Mouse (Mus musculus) hindbrain, embryonic 13.5 days (tissue): ENCODE measurements around the gene Abcc4. TPM values are rescaled to one million over a fixed set of nuclear protein-coding genes. Genes with fewer than 3 reads are reported as not detected.
"Not testable (repeated sequence)": the region's sequence is repeated elsewhere in the genome, so short reads cannot be mapped to it uniquely, and the experiment has no call there.

ENCODE experiments used
- ATAC-seq: fragments of 200-750 bp; cut with Nextera tagmentation; 2 replicates; pipeline ENCODE4 v1.8.0; 2017; ENCODE audit warnings: moderate TSS enrichment; ENCODE audit not compliant: low FRiP score
- H3K27ac ChIP-seq: fragments of 300-500 bp; sonication (generic); 2 replicates; pipeline ENCODE4 v1.5.1; 2015; ENCODE audit warnings: inconsistent platforms, mild to moderate bottlenecking, moderate library complexity
- H3K27me3 ChIP-seq: fragments of 300-500 bp; sonication (generic); 2 replicates; pipeline ENCODE4 v1.6.1; 2015; ENCODE audit warnings: mild to moderate bottlenecking, inconsistent platforms
- H3K36me3 ChIP-seq: fragments of 300-500 bp; sonication (generic); 2 replicates; pipeline ENCODE4 v1.6.1; 2015; ENCODE audit warnings: mild to moderate bottlenecking, inconsistent platforms
- H3K4me1 ChIP-seq: fragments of 300-500 bp; sonication (generic); replicated peaks from 2 replicates; pipeline ENCODE4 v1.6.1; 2015; ENCODE audit warnings: inconsistent platforms
- H3K4me2 ChIP-seq: fragments of 300-500 bp; sonication (generic); 2 replicates; pipeline ENCODE4 v1.6.1; 2015; ENCODE audit warnings: inconsistent platforms, mild to moderate bottlenecking, moderate library complexity
- H3K4me3 ChIP-seq: fragments of 300-500 bp; sonication (generic); 2 replicates; pipeline ENCODE4 v1.5.1; 2015; ENCODE audit warnings: mild to moderate bottlenecking, inconsistent platforms
- H3K9ac ChIP-seq: fragments of 300-500 bp; sonication (generic); 2 replicates; pipeline ENCODE4 v1.6.1; 2015; ENCODE audit warnings: mild to moderate bottlenecking, inconsistent platforms
- H3K9me3 ChIP-seq: fragments of 300-500 bp; sonication (generic); 2 replicates; pipeline ENCODE4 v1.6.1; 2016; ENCODE audit warnings: inconsistent platforms
- WGBS: fragments of 180-500 bp; shearing (Covaris S2); methylation state at CpG from one replicate; pipeline ENCODE4 v1.1.7; 2015; 5-methylcytosine and 5-hydroxymethylcytosine counted together
- polyA plus RNA-seq: library from polyadenylated mRNA; unstranded; fragments of >200 nt; fragmentation: Nextera tagmentation; extraction: Ambion mirVana; gene quantifications from 2 replicates; pipeline ENCODE4 v1.2.1, GENCODE M21; 2015

Abcc4 gene
- polyA plus RNA-seq, 1 experiment from 2014 or later: 2.0 TPM

DNA sequence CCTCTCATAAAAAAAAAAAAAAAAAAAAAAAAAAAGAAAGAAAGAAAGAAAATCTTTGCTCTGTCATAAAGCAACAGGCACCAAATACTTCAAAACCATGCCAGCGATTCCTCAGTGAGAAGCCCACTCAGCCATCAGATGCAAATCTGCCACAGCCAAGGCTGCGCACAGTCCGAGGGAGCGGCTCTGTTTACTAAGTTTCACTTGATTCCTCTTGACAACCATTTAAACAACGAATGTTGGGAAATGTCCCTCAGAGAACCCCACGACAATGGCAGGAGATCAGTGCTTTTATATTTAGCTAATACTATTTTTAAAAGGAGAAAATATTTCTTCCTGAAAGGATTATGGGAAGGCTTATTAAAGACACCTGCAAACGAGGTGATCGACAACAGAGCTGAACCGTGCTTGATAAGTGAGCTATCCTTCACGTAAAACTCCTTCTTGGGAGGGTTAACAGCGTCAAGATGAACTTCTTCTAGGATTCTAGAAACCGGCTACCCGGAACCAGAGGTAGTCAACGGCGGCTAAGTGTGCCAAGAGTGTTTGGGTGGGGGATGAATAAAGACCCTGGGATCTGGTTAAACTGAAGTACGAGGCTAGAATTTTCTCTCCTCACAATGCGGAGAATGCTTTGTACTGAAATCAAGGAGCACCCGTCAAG lies 154.8 kb downstream of the Abcc4 start:
- Histone ChIP-seq H3K27ac (no peak overlapping the region), H3K4me2 (peak overlapping the region; percentile 48), H3K9ac (peak overlapping the region; percentile 53; the same call in 1 of the 2 replicates), H3K36me3 (no peaks in the 10 kb centered on the region), H3K27me3 (0 out of 2 replicates have a peak, but pooled peaks cover 18% of the 10 kb centered on the region), H3K4me3 (peak overlapping the region; percentile 23), H3K9me3 (no peaks in the 10 kb centered on the region), H3K4me1 (peaks cover 21% of the 10 kb centered on the region)
- 41% methylated on average over 18 of the region's 18 CpGs for WGBS
- 0 out of 2 replicates have a peak, but pooled peaks have one; percentile 10 for ATAC-seq

DNA sequence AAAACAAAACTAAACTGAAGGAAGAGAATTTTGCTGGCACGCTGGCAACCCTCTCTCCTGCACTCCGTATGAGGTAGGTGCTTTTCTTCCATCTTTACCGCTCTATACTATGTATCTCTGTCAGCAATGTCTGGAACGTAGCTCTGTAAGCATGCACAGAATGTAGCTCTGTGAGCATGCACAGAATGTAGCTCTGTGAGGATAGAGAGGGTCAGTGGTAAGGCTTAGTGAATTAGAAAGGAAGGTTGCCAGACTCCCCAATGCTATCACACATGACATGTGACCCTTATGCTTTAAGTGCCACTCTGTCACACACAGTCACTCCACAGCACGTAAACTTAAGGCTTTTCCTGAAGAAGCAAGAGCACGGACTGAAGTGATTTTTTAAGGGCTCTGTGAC lies 161.5 kb downstream of the Abcc4 start:
- Histone ChIP-seq H3K4me3 (no peak overlapping the region), H3K4me2 (no peak overlapping the region), H3K9me3 (no peaks in the 10 kb centered on the region), H3K27ac (no peak overlapping the region), H3K27me3 (0 out of 2 replicates have a peak, but pooled peaks cover 22% of the 10 kb centered on the region), H3K4me1 (peaks cover 8% of the 10 kb centered on the region; the same call in 1 of the 2 replicates), H3K36me3 (no peaks in the 10 kb centered on the region), H3K9ac (no peak overlapping the region)
- ATAC-seq: no peak
- 89% methylated on average over 6 of the region's 6 CpGs for WGBS

DNA sequence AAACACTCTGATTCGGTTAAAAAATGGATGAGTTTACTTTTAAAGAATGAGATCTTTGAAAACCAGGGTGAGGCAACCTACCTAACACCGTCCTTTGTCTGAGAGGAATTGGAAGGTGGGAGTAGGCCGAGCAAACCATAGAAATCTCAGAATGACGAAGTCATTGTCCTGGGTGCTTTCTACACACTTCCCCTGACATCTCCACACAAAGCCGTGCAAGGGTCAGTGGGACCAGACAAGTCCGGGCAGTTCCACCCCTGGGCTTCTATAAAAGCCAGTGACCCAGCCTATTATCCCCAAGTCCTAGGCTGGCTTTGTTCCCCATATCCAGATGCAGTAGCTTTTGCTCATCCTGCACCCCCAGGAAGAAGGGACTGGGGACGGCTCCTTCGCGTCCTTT lies 163.1 kb downstream of the Abcc4 start:
- H3K4me3 ChIP-seq: no peak overlapping the region
- 0 out of 2 replicates have a peak, but pooled peaks cover 16% of the 10 kb centered on the region for H3K27me3 ChIP-seq
- H3K36me3 ChIP-seq: no peaks in the 10 kb centered on the region
- H3K9me3 ChIP-seq: no peaks in the 10 kb centered on the region
- H3K4me2 ChIP-seq: no peak overlapping the region
- H3K27ac ChIP-seq: no peak overlapping the region
- 28% methylated on average over 9 of the region's 9 CpGs for WGBS
- H3K4me1 ChIP-seq: peaks cover 8% of the 10 kb centered on the region; the same call in 1 of the 2 replicates
- no peak for ATAC-seq
- H3K9ac ChIP-seq: no peak overlapping the region

DNA sequence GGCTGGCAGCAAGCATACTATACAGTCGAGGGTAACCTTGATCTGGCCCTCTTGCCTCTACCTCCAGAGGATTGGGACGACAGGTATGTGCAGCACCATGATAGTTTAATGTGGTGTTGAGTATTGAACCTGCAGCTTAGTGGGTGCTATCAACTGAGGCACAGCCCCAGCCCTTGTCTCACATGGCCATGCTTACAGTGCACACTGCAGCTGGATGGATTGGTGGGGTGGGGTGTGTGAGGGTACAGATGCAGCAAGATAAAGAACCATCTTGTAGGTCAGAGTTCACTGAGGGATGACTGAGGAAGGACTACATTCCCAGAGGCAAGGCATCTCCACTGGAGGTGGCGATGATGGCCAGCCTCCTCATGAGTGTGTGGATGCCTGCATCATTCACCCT lies 174.5 kb downstream of the Abcc4 start:
- 85% methylated on average over 3 of the region's 3 CpGs for WGBS
- ATAC-seq: no peak; the same call in 1 of the 2 replicates
- Histone ChIP-seq H3K4me2 (no peak overlapping the region), H3K4me1 (no peaks in the 10 kb centered on the region), H3K27ac (no peak overlapping the region), H3K4me3 (no peak overlapping the region), H3K9ac (no peak overlapping the region), H3K27me3 (0 out of 2 replicates have a peak, but pooled peaks cover 3% of the 10 kb centered on the region), H3K36me3 (no peaks in the 10 kb centered on the region), H3K9me3 (no peaks in the 10 kb centered on the region)

DNA sequence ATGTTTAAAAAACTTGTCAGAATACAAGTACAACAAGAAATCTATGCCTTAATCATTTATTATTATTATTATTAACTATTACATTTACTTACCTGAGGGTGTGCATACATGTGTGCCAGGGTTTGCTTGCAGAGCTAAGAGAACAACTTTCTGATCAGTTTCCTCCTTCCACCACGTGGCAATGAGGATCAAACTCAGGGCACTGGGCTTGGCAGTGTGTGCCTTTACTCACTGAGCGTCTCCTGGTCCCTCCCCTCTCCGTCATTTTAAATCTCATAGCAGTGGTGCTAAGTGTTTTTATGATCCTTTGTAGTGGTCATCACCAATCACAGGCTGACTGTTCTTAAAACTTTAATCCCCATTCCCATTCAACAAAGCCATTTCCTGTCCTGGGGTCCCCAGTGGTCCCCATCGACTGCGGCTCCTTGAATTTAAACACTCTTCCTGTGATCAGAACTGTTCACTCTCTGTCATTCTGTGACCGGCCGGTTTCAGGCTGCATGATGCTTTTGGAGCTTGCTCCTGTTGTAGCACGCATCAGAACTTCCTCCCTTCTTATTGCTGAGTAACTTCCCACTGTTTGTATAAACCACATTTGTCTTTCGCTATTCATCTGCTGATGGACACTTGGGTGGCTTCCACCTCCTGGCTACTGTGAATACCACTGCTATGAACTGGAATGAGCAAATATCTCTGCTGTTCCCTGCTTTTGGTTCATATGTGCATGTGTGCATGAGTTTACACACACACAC lies 191.6 kb downstream of the Abcc4 start:
- ATAC-seq: no peak
- Histone ChIP-seq H3K4me2 (no peak overlapping the region), H3K9ac (no peak overlapping the region), H3K36me3 (no peaks in the 10 kb centered on the region), H3K4me1 (peaks cover 6% of the 10 kb centered on the region), H3K27ac (no peak overlapping the region), H3K27me3 (no peaks in the 10 kb centered on the region), H3K9me3 (no peaks in the 10 kb centered on the region), H3K4me3 (no peak overlapping the region)
- 75% methylated on average over 9 of the region's 9 CpGs for WGBS

DNA sequence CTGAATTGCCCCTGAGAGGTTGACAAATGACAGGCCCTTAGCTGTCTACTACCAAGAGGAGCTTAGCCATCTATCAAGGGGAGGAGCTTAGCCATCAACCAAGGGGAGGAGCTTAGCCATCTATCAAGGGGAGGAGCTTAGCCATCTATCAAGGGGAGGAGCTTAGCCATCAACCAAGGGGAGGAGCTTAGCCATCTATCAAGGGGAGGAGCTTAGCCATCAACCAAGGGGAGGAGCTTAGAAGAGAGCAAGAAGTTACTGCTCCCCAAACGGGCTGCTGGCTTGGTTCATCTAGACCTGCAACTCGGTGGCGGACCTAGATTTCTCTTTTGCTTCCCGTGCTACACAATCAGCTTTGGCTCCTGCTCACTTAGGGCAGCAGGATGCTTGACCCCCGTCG lies 194.3 kb downstream of the Abcc4 start:
- H3K9ac ChIP-seq, H3K27me3 ChIP-seq, H3K4me2 ChIP-seq, H3K4me3 ChIP-seq, H3K9me3 ChIP-seq, ATAC-seq, H3K36me3 ChIP-seq, H3K27ac ChIP-seq: not testable (repeated sequence)
- peaks cover 11% of the 10 kb centered on the region for H3K4me1 ChIP-seq
- 93% methylated on average over 6 of the region's 6 CpGs for WGBS

DNA sequence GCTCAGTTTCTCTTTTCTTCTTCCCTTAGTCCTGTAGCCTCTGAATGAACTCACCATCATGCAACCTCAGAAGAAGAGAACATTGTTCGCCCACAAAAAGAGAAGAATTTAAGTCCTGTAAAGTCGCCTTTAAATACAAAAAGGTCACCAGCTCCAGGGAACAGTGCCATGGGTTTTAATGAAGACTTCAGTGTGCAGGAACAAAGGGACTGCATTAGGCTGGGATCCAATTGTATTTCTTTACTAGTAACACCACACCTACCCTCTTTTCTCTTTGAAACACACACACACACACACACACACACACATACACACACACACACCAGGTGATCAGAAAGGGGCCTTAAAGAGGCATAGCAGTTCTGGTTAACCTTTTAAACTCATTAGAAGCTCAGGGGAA lies 195.2 kb downstream of the Abcc4 start:
- 51% methylated on average over 2 of the region's 2 CpGs for WGBS

DNA sequence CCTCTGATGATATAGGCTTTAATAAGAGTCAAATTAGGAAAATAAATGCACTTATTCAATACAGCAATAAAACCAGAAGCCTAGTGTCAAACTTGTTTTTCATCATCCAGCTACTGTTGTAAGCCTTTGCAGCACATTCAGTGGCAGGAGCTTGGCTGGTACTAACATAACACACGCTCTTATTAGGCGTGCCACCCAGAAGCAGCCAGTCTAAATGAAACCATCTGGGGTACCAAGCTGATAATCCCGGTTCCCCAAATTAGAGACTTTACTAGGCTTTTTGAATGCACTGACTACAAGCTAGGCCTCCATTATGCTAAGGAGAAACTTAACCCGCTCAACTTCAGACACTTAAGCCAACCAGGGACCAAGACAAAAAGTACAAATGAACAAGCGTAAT lies 195.8 kb downstream of the Abcc4 start:
- Histone ChIP-seq H3K27ac (no peak overlapping the region), H3K4me2 (no peak overlapping the region), H3K4me1 (peaks cover 19% of the 10 kb centered on the region), H3K9me3 (no peaks in the 10 kb centered on the region), H3K27me3 (no peaks in the 10 kb centered on the region), H3K9ac (no peak overlapping the region), H3K36me3 (no peaks in the 10 kb centered on the region), H3K4me3 (no peak overlapping the region)
- no peak for ATAC-seq
- WGBS: 85% methylated on average over 5 of the region's 5 CpGs

More for the DNA sequence above, 195.2 kb downstream of the Abcc4 start:
- H3K27me3 ChIP-seq: no peaks in the 10 kb centered on the region
- H3K27ac ChIP-seq: no peak overlapping the region
- ATAC-seq: no peak
- no peak overlapping the region for H3K9ac ChIP-seq
- H3K4me1 ChIP-seq: peaks cover 19% of the 10 kb centered on the region
- H3K36me3 ChIP-seq: no peaks in the 10 kb centered on the region
- no peak overlapping the region for H3K4me2 ChIP-seq
- H3K9me3 ChIP-seq: no peaks in the 10 kb centered on the region
- no peak overlapping the region for H3K4me3 ChIP-seq

DNA sequence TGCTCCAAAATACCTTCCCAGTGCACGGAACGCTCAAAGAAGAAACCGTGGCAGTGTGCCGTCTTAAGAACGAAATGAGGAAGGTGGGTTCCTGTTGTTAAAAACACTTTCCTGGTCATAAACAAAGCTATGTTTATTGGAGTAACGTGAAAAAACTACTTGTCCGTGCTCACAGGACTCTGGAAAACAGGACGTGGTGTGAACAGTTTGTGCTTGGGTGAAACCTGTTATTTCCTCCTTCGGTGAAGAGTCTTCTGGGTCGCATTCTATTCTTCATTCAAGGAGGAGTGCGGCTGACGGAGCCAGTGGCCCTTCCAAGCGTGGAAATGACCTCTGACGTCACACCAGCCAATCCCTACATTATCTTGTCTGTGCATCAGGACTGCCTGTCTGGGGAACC lies 198.2 kb downstream of the Abcc4 start:
- no peak overlapping the region for H3K4me2 ChIP-seq
- peaks cover 17% of the 10 kb centered on the region for H3K4me1 ChIP-seq
- H3K4me3 ChIP-seq: no peak overlapping the region
- no peaks in the 10 kb centered on the region for H3K36me3 ChIP-seq
- no peak overlapping the region for H3K9ac ChIP-seq
- WGBS: 85% methylated on average over 14 of the region's 14 CpGs
- ATAC-seq: no peak
- H3K9me3 ChIP-seq: no peaks in the 10 kb centered on the region
- no peak overlapping the region for H3K27ac ChIP-seq
- H3K27me3 ChIP-seq: 0 out of 2 replicates have a peak, but pooled peaks cover 2% of the 10 kb centered on the region

DNA sequence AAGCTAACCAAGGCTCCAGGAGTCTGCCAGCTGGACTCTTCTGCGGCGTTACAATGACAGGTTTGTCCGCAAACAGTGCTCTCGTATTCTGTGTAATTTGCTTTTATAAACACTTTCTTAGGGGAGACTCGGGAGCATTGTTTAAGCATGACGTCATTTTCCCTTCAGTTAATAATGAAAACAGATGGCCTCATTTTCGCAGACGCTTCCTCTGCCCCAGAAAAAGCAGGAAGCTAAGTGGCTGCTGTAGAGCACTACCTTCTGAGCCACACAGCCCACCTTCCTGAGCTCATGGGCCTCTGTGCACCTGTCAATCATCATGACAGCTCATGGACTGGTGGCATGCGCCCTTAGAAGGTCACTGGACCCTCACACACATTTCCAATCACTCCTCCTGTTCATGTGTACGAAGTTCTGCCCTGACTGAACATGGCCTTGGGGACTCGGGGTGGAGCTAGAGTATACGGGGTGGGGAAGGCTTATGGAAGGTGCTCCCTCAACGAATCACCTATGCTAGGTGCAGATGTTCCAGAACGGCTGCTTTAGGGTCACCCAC lies 199.3 kb downstream of the Abcc4 start:
- Histone ChIP-seq H3K4me1 (peaks cover 12% of the 10 kb centered on the region), H3K4me3 (no peak overlapping the region), H3K9ac (no peak overlapping the region), H3K4me2 (peak overlapping the region; percentile 34; the same call in 1 of the 2 replicates), H3K9me3 (no peaks in the 10 kb centered on the region), H3K27ac (no peak overlapping the region; the same call in 1 of the 2 replicates), H3K36me3 (no peaks in the 10 kb centered on the region), H3K27me3 (0 out of 2 replicates have a peak, but pooled peaks cover 5% of the 10 kb centered on the region)
- WGBS: 43% methylated on average over 14 of the region's 14 CpGs
- peak; percentile 52; the same call in 1 of the 2 replicates for ATAC-seq

DNA sequence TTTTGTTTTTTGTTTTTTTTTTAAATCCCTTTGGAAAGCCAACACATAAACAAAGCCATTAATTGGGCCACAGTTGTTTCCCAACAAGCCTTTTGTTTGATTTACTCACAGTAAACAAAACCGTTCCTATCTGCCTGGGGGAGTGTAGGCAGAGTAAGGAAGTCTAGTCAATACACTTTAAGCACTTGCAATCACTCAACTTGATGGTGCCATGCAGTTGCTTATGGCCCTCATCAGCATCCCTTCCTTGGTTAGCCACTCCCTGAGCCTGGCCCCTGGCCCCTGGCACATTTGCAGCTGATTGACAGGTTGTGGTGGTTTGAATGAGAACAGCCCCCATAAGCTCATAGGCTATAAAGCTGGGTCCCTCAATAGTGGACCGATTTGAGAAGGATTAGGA lies 209.3 kb downstream of the Abcc4 start:
- WGBS: 77% methylated on average over 2 of the region's 2 CpGs
- no peaks in the 10 kb centered on the region for H3K9me3 ChIP-seq
- no peak overlapping the region for H3K9ac ChIP-seq
- no peak overlapping the region for H3K4me3 ChIP-seq
- 0 out of 2 replicates have a peak, but pooled peaks cover 2% of the 10 kb centered on the region for H3K27me3 ChIP-seq
- no peak overlapping the region for H3K4me2 ChIP-seq
- no peaks in the 10 kb centered on the region for H3K36me3 ChIP-seq
- H3K27ac ChIP-seq: no peak overlapping the region
- no peak; the same call in 1 of the 2 replicates for ATAC-seq
- peaks cover 5% of the 10 kb centered on the region; the same call in 1 of the 2 replicates for H3K4me1 ChIP-seq

DNA sequence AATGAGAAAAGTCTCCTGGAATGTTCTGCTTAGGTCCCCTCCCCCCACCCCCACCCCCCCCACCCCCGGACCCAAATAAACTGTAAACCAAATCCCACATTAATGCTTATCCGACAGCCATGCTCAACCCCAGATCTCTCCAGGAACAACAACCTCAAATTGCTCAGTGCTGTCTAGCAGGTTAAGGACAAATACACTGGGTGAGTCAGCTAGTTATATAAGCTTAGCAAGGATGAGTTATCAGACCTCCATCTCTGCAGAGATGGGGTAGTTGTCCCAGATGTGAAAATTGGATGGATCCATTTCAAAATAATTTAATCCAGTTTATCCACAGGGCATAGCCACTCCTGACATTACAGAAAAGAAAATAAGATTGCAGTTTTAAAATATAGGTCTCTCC lies 210.6 kb downstream of the Abcc4 start:
- Histone ChIP-seq H3K27ac (no peak overlapping the region), H3K36me3 (no peaks in the 10 kb centered on the region), H3K4me2 (no peak overlapping the region), H3K27me3 (0 out of 2 replicates have a peak, but pooled peaks cover 3% of the 10 kb centered on the region), H3K4me3 (no peak overlapping the region), H3K9ac (no peak overlapping the region), H3K4me1 (peaks cover 16% of the 10 kb centered on the region), H3K9me3 (no peaks in the 10 kb centered on the region)
- ATAC-seq: no peak
- WGBS: 89% methylated on average over 2 of the region's 2 CpGs
